Mouse (Mus musculus) gastrocnemius, postnatal 4 days (tissue): ENCODE measurements around the gene Plekho2. TPM values are rescaled to one million over a fixed set of nuclear protein-coding genes. Genes with fewer than 3 reads are reported as not detected.
A peak's percentile ranks its signal among the peaks of the same experiment; 100 is the strongest.

Source experiments
- DNase-seq, 2 experiments: peaks; one replicate each; pipeline ENCODE4 v3.0.0; 2021 to 2022; ENCODE audit warnings: low spot score in 2 of 2, mixed read lengths in 2 of 2
- total RNA-seq, 2 experiments: library from RNA; stranded (reverse); gene quantifications; 2 replicates each; pipeline ENCODE4 v1.2.3; 2021

Gene Plekho2
- total RNA-seq, 2 experiments from 2014 or later: 23.6 to 26.0 TPM

- no peak for DNase-seq
These were observed 45.7 kb downstream of the Plekho2 start for GRCm38 (mm10) chr9:65534111-65534510.

- DNase-seq: no peak
These were observed 46.9 kb downstream of the Plekho2 start for GRCm38 (mm10) chr9:65532986-65533385.

DNA sequence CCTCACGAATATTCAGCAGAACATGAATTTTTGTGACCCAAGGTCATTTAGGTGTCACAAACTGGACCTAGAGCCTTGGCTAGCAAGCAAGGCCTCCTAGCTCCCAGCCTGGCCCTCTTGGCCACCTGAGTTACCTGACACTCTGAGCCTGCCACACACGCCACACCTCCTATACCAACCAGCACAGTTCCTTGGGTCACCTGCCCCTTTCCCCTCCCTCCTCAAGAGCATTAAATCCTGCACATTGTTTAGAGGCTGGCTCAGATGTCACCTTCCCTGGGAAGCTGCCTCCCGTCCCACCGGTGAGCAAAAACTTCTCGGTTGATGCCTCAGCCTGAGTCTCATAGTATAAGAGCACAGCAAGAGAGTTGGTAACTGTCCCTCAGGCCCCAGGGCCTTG lies 48.6 kb downstream of the Plekho2 start:
- DNase-seq: no peak

DNA sequence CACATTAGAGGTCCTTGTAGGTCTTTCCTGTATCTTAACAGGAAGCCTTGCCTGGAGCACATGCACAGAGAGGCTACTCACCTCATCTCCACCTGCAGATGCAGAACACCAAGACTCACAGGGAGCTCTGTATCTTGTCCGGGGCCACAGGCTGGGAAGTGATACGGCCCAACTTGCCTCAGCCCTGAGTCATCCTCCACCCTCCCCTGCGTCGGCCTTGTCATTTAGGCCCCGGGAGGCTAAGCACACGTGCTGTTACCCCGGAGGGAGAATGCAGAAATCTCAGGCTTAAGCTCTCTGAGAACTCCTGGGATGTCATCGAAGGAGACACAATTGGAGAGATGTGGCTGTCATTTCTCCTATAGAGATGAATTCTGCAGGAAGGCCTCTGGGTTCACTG lies 50.2 kb downstream of the Plekho2 start:
- no peak for DNase-seq

DNA sequence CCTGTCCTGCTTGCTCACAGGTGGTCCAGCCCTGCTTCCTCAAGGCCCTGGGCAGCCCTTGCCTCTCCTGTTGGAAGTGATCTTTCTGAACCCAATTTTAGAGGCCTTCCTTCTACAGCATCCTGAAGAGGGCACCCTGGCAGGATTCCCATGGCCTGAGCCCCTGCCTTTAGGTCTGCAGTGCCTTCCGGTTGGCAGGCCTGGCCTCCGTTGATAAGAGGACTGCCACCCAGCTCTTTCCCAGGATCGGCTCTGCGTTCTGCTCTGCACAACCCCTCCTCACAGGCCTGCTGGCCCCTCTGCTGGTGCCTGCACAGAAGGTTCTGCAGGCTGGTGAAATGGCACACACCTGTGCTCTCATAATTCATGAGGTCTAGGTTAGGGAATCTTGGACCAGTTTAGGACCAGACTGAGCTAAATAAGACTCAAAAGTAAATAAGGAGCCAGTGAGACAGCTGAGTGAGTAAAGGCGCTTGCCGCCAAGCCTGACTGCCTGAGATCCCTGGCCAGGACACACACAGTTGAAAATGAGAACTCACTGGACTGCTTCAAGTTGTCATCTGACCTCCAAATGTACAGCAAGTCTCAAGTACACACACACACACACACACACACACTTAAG lies 51.3 kb downstream of the Plekho2 start:
- DNase-seq: no peak

DNA sequence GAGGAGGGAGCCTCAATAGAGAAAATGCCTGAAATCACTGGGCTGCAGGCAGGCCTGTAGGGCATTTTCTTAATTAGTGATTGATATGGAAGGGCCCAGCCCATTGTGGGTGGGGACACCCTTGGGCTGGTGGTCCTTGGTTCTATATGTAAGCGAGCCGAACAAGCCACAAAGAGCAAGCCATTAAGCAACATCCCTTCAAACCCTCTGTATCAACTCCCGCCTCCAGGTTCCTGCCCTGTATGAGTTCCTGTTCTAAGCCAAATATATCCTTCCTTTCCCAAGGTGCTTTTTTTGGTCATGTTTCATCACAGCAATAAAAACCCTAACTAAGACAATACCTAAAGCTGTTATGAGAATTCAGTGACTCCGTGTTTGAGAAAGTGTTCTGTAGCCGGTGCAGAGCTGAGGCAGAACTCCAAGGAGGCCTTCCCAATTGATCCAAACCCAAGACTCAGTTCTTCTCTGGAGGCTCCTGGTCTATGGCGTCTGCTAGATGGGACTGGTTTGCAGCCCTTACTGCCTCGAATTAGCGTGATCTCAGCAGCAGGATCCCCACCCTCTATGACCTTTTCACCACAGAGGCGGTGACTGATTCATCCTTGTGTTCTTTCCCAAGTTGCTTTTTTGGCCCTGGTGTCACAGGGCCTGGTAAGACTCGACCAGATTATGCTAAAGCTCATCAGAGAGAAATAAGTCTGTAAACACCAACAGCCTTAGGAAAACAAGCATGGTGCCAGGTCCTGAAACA lies 54.2 kb downstream of the Plekho2 start:
- DNase-seq: no peak

GRCm38 (mm10) chr9:65523611-65524364 lies 56.1 kb downstream of the Plekho2 start:
- DNase-seq: peak; percentile 48 to 78

DNA sequence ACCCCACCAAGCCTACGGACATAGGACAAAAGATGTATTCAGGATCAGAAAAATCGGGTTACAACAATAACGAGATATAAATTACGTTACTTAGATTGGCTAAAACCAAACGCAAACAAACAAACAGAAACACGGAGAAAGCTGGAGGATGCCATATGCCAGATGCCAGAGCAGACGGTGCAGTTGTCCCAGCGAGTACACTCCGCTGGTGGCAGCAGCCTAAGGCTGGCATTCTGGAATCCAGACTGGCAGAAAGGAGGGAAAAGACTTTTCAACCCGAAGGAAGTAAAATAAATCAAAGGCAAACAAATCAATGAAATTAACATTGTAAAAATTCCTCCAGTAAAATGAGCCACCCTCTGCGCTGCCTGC lies 59.3 kb downstream of the Plekho2 start:
- DNase-seq: no peak

- DNase-seq: peak in 1 of 2 experiments; percentile 41
These were observed 59.9 kb downstream of the Plekho2 start, which contains the start of gene Ankdd1a for GRCm38 (mm10) chr9:65519807-65520504. Ankdd1a (minus strand) TSS chr9:65520193.

DNA sequence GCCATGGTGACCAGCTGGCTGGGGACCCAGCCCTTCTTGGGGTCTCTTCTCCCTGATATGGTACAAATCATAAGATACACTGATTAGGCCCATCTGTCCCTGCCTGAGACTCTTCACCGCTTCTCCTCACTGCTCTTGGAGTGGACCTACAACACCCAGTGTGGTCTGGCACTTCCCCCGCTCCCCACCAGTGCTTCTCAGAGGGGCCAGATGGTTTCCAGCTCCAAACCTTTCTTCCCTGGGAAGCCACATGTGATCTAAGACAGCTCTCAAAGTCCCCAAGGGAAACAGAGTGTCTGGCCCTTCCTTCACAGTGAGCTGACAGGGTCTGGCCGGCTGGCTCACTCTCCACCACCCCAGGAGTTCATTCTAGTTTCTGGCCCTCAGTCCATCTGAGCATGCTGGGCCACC lies 65.0 kb downstream of the Plekho2 start:
- DNase-seq: no peak

GRCm38 (mm10) chr9:65514431-65514830 lies 65.4 kb downstream of the Plekho2 start:
- DNase-seq: no peak

- DNase-seq: no peak
These were observed 67.3 kb downstream of the Plekho2 start for GRCm38 (mm10) chr9:65512520-65512919.

DNA sequence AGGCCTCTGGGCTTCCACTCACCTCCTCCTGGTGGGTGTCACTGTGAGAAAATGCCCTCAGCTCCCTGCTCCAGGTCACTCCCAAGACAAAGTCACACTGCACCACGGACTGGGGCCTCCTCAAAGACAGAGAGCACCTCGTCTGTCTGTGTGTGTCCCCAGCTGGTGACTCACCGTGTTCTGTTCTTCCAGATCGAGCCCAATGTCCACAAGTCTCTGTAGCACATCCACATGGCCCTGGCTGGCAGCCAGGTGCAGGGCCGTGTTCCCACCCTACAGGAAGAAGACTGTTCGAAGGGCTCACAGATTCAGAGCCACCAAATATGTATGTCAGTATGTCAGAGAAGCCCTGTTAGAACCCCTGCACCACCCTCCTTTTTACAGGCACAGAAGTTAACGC lies 71.4 kb downstream of the Plekho2 start:
- no peak for DNase-seq

GRCm38 (mm10) chr9:65502721-65503505 lies 76.9 kb downstream of the Plekho2 start:
- no peak for DNase-seq

Other genes with a start within 250 kb of the Plekho2 start
- gene Pdcd7, start 233.9 kb downstream of the Plekho2 start, total RNA-seq: 10 to 100 TPM; 14.0 to 14.5 TPM
- under 1 TPM; 0.44 to 0.66 TPM for gene Ubap1l, start 219.0 kb downstream of the Plekho2 start, total RNA-seq
- gene Kbtbd13, start 188.4 kb downstream of the Plekho2 start, total RNA-seq: 10 to 100 TPM; 10.2 to 10.6 TPM
- gene Rasl12, start 181.5 kb downstream of the Plekho2 start, total RNA-seq: 1 to 10 TPM; 8.7 to 9.2 TPM
- gene Slc51b, start 157.1 kb downstream of the Plekho2 start, total RNA-seq: not detected
- 10 to 100 TPM in 1 of 2 experiments, 1 to 10 TPM in 1; 9.5 to 10.3 TPM for gene Mtfmt, start 144.3 kb downstream of the Plekho2 start, total RNA-seq
- gene Spg21, start 119.1 kb downstream of the Plekho2 start, total RNA-seq: 10 to 100 TPM; 72.6 to 85.4 TPM
- gene Ankdd1a, start 59.8 kb downstream of the Plekho2 start, total RNA-seq: not detected
- 1 to 10 TPM; 3.0 TPM for gene Pif1, start 7.1 kb upstream of the Plekho2 start, total RNA-seq
- gene Rbpms2, start 49.6 kb upstream of the Plekho2 start, total RNA-seq: 1 to 10 TPM; 5.1 to 5.6 TPM
- 100 to 1,000 TPM; 232 to 238 TPM for gene Oaz2, start 88.0 kb upstream of the Plekho2 start, total RNA-seq
- gene Zfp609, start 247.5 kb upstream of the Plekho2 start, total RNA-seq: 10 to 100 TPM; 34.1 to 39.0 TPM